In the genomic region with DNA sequence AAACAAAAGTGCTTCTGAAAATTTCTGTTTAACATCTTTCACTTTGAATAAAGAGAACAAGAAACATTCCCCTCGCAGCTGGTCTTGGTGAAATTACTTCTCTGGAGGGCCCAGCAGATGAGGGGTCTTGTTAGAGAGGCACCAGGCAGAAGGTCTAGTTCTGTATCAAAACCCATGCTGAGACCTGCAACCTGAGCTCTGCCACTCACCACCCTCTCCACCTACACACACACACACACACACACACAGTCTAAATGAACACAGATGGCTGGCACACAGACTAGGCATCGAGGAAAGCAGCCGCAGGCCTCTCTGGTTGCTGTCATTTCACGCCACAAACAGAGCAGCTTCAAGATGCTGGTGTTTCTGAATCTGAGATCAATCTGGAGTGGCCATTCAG, we compare ENCODE assay signal across 9 mouse cellular contexts.
DNase-seq lines count a peak whose midpoint lies in the region.
"Had no signal": no experiment of that assay in that cellular context is flagged by ENCODE, and none has a peak within 500 bp of the region (broad histone marks: within the 10 kb centered on the region; RNA-seq: fewer than 3 reads in every experiment).

No protein-coding gene starts in this region.

- peak; percentile 15 to 28 for DNase-seq in cerebellum, postnatal 25 days
- DNase-seq in cerebellum, adult 9-11 months: no peak
- peak; percentile 3 for DNase-seq in layer of hippocampus, adult 9-11 months
- DNase-seq in layer of hippocampus, adult 9-10 months (ENCODE audit: low spot score): no peak
- DNase-seq in embryo, embryonic 11 days: peak; percentile 62
- DNase-seq in hindlimb bud, embryonic 11.5 days (ENCODE audit: extremely low spot score, low read depth, low spot score): peak; percentile 14
- DNase-seq in adrenal gland, adult (ENCODE audit: inconsistent age in 2 of 2, low spot score in 1 of 2): no peak
- DNase-seq in ovary, postnatal 36 days (ENCODE audit: low spot score): no peak
- DNase-seq: adrenal gland, postnatal 10 days had no signal

Comparison
In these comparisons a context has a peak if more than half of its experiments do, and no peak if none do; other contexts are left out.
1. DNase-seq: peak in cerebellum, postnatal 25 days (2 of 2), layer of hippocampus, adult 9-11 months (single experiment), embryo, embryonic 11 days (single experiment) and hindlimb bud, embryonic 11.5 days (single experiment); none in cerebellum, adult 9-11 months (single experiment), layer of hippocampus, adult 9-10 months (single experiment), adrenal gland, adult (0 of 2) and ovary, postnatal 36 days (single experiment).